Mouse (Mus musculus) midbrain, embryonic 11.5 days (tissue): Measurements from ENCODE around the gene E2f3. TPM values are rescaled to one million over a fixed set of nuclear protein-coding genes. Genes with fewer than 3 reads are reported as not detected.

Experiments used
- ATAC-seq: fragments of 200-750 bp; cut with Nextera tagmentation; 2 replicates; pipeline ENCODE4 v1.8.0; 2017; ENCODE audit warnings: moderate TSS enrichment, moderate library complexity; ENCODE audit not compliant: low FRiP score
- DNase-seq: peaks from one replicate; pipeline ENCODE4 v3.0.0; 2015; ENCODE audit warnings: low spot score; ENCODE audit errors: missing footprints
- H3K27ac ChIP-seq: fragments of 300-500 bp; sonication (generic); 2 replicates; pipeline ENCODE4 v1.5.1; 2014; ENCODE audit warnings: low read depth, low read length
- H3K27me3 ChIP-seq: fragments of 300-500 bp; sonication (generic); 2 replicates; pipeline ENCODE4 v1.6.1; 2014; ENCODE audit warnings: mild to moderate bottlenecking, low read length, moderate library complexity, mixed read lengths; ENCODE audit not compliant: control insufficient read depth, insufficient read depth
- H3K36me3 ChIP-seq: fragments of 300-500 bp; sonication (generic); 2 replicates; pipeline ENCODE4 v1.6.1; 2014; ENCODE audit warnings: mild to moderate bottlenecking, low read length, moderate library complexity, mixed read lengths; ENCODE audit not compliant: control insufficient read depth, insufficient read depth
- H3K4me1 ChIP-seq: fragments of 300-500 bp; sonication (generic); 2 replicates; pipeline ENCODE4 v1.6.1; 2014; ENCODE audit warnings: low read length; ENCODE audit not compliant: control insufficient read depth, insufficient read depth
- H3K4me2 ChIP-seq: fragments of 300-500 bp; sonication (generic); 2 replicates; pipeline ENCODE4 v1.6.1; 2014; ENCODE audit warnings: mild to moderate bottlenecking, moderate library complexity
- H3K4me3 ChIP-seq: fragments of 300-500 bp; sonication (generic); 2 replicates; pipeline ENCODE4 v1.5.1; 2014; ENCODE audit warnings: low read depth, low read length
- H3K9ac ChIP-seq: fragments of 300-500 bp; sonication (generic); 2 replicates; pipeline ENCODE4 v1.6.1; 2014; ENCODE audit warnings: low read length
- H3K9me3 ChIP-seq: fragments of 300-500 bp; sonication (generic); 2 replicates; pipeline ENCODE4 v1.6.1; 2016; ENCODE audit warnings: low read length; ENCODE audit not compliant: control insufficient read depth
- WGBS: fragments of 180-500 bp; shearing (Covaris S2); extraction: QIAGEN DNeasy Blood & Tissue Kit; methylation state at CpG from one replicate; pipeline ENCODE4 v1.1.7; 2014; 5-methylcytosine and 5-hydroxymethylcytosine counted together
- polyA plus RNA-seq: library from polyadenylated mRNA; unstranded; fragments of >200 nt; fragmentation: Nextera tagmentation; extraction: Ambion mirVana; gene quantifications from 2 replicates; pipeline ENCODE4 v1.2.1, GENCODE M21; 2014

E2f3 gene
- polyA plus RNA-seq, 1 experiment from 2014 or later: 17.7 TPM

DNA sequence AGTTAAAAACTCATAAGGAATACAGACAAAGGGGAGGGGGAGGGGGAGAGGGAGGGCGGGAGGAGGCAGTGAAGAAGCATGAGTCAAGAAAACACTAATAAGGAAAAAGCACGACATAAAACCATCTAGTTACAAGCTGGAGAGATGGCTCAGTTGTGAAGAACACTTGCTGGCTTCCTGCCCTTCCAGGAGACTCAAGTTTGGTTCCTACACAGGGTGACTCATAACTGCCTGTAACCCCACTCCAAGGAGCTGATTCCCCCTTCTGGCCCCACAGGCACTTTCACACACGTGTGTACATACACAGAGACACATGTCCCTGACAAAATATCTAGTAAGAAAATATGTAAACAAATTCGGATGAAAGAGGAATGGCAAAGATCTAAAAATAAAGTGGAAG lies 84.2 kb downstream of the E2f3 start:
- Histone ChIP-seq H3K4me1 (no peaks in the 10 kb centered on the region), H3K27me3 (no peaks in the 10 kb centered on the region), H3K36me3 (peaks cover 12% of the 10 kb centered on the region), H3K4me2 (no peak overlapping the region), H3K27ac (no peak overlapping the region), H3K9me3 (peaks cover 15% of the 10 kb centered on the region), H3K4me3 (no peak overlapping the region), H3K9ac (no peak overlapping the region)
- ATAC-seq (no peak), DNase-seq (no peak)
- 85% methylated on average over 4 of the region's 4 CpGs for WGBS

DNA sequence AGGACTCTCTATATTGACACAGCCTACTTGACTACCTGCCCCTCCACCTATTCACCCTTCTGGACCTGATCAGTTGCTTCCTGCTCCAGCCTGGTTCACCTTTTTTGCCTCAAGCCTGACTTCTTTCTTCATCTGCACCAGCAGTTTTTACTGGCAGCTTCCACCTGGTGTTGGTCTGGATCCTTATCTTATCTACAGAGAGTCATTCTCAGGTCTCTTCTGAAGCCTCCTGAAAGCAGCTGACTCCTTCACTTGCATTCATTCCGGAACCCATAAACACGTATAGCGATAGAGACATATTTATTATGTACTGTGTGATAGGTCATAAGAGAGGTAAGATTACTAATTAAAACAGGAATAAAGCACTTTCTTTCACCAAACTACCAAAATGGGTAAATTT lies 119.1 kb downstream of the E2f3 start:
- H3K4me1 ChIP-seq: no peaks in the 10 kb centered on the region
- H3K4me2 ChIP-seq: no peak overlapping the region
- no peaks in the 10 kb centered on the region for H3K36me3 ChIP-seq
- no peaks in the 10 kb centered on the region for H3K27me3 ChIP-seq
- 98% methylated on average over 3 of the region's 3 CpGs for WGBS
- H3K27ac ChIP-seq: no peak overlapping the region
- ATAC-seq: no peak
- H3K9ac ChIP-seq: no peak overlapping the region
- H3K4me3 ChIP-seq: no peak overlapping the region
- no peaks in the 10 kb centered on the region for H3K9me3 ChIP-seq
- no peak for DNase-seq

DNA sequence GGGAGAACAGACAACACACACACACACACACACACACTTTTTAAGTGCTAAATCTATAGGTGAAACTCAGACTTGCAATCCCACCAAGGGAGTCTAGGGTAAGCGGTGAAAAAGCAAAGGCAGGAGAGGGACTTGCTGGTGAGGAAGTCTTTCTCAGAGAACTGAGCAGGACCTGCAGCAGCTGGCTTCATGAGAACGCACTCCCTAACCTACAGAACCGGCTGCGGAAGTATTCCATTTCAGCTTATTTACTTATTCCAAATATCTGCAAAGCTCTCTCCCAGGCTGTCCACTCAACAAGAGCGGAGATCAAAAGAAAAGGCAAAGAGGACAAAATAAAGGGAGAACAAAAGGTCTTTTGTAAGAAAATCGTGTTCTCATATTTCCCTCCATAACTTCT lies 121.5 kb downstream of the E2f3 start:
- no peaks in the 10 kb centered on the region for H3K9me3 ChIP-seq
- H3K4me1 ChIP-seq: no peaks in the 10 kb centered on the region
- DNase-seq (peak; percentile 80), ATAC-seq (no peak)
- H3K27ac ChIP-seq: no peak overlapping the region
- H3K4me3 ChIP-seq: no peak overlapping the region
- WGBS: 71% methylated on average over 6 of the region's 6 CpGs
- H3K27me3 ChIP-seq: no peaks in the 10 kb centered on the region
- no peak overlapping the region for H3K9ac ChIP-seq
- no peaks in the 10 kb centered on the region for H3K36me3 ChIP-seq
- no peak overlapping the region for H3K4me2 ChIP-seq

DNA sequence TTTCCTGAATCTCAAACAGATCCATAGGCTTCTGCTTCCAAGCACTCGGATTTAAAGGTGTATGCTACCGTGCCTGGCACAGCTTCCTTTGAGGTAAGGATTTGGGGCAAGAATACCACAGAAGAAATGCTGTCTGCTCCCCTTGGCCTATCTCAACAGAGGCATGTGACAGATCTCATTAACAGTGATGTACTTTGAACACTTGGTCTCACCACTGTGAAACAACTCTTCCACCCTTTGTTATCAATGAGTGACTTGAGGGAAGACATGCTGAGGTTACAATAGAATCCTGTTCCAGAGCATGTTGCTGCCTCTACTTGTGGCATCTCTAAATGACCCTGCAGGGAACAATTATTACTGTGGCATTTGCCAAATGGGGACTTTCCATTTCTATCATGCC lies 125.8 kb downstream of the E2f3 start:
- no peak overlapping the region for H3K9ac ChIP-seq
- H3K9me3 ChIP-seq: no peaks in the 10 kb centered on the region
- H3K36me3 ChIP-seq: no peaks in the 10 kb centered on the region
- H3K27ac ChIP-seq: no peak overlapping the region
- no peak for ATAC-seq
- DNase-seq: peak; percentile 49
- no peak overlapping the region for H3K4me2 ChIP-seq
- no peaks in the 10 kb centered on the region for H3K4me1 ChIP-seq
- 60% methylated on average over 2 of the region's 2 CpGs for WGBS
- H3K27me3 ChIP-seq: no peaks in the 10 kb centered on the region
- no peak overlapping the region for H3K4me3 ChIP-seq

DNA sequence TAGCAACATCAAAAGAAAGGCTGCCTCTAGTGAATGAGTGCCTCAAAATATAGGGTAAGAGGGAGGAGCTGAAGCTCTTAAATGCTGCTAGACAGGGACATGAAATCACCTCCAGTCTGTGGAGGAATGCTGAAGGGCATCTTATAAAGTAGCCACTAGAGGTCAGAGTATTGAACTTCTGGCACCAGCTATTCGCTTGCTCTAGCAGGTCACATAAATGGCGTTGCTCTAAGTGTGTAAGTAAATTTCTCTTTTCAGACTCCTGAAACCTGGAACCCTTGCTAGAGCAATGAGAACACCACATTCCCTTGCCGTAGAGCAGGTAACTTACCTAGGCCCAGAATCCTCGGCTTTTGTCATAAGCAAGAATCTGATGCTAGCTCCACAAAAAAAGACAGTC lies 128.4 kb downstream of the E2f3 start:
- H3K27ac ChIP-seq: no peak overlapping the region
- no peak overlapping the region for H3K4me3 ChIP-seq
- H3K9ac ChIP-seq: no peak overlapping the region
- no peak overlapping the region for H3K4me2 ChIP-seq
- 22% methylated on average over 4 of the region's 4 CpGs for WGBS
- ATAC-seq: peak; percentile 67
- H3K36me3 ChIP-seq: no peaks in the 10 kb centered on the region
- peak; percentile 91 for DNase-seq
- peaks cover 4% of the 10 kb centered on the region; the same call in 1 of the 2 replicates for H3K4me1 ChIP-seq
- H3K27me3 ChIP-seq: no peaks in the 10 kb centered on the region
- H3K9me3 ChIP-seq: no peaks in the 10 kb centered on the region

Other genes with a start within 250 kb of the E2f3 start
- 35.1 and 35.7 TPM in 2 replicates for gene Cdkal1, start 130.4 kb downstream of the E2f3 start, polyA plus RNA-seq
- gene Mboat1, start 150.4 kb upstream of the E2f3 start, polyA plus RNA-seq: 5.8 and 7.2 TPM in 2 replicates